Mouse (Mus musculus): ENCODE measurements around the gene Smug1. TPM values are rescaled to one million over a fixed set of nuclear protein-coding genes. Genes with fewer than 3 reads are reported as not detected.

The Smug1 gene
- polyA plus RNA-seq, 1 experiment from 2014 or later = 19.2 TPM

- no peak overlapping the region for H3K4me3 ChIP-seq (ENCODE audit: low read depth, low read length)
- no peak for ATAC-seq (ENCODE audit: low read depth)
- no peaks in the 10 kb centered on the region for H3K9me3 ChIP-seq (ENCODE audit: control insufficient read depth, low read length)
- no peak overlapping the region for H3K9ac ChIP-seq (replicated peaks; ENCODE audit: low read depth, low read length)
- no peak overlapping the region for H3K4me2 ChIP-seq (ENCODE audit: low read depth, low read length)
- no peaks in the 10 kb centered on the region for H3K27me3 ChIP-seq (ENCODE audit: control insufficient read depth, insufficient read depth, low read length)
- H3K27ac ChIP-seq (ENCODE audit: low read depth, low read length) = no peak overlapping the region
- H3K4me1 ChIP-seq (ENCODE audit: control insufficient read depth, insufficient read depth, low read length) = peaks cover 24% of the 10 kb centered on the region
- no peaks in the 10 kb centered on the region for H3K36me3 ChIP-seq (ENCODE audit: control insufficient read depth, insufficient read depth, low read length)
These were observed 13.5 kb upstream of the Smug1 start for GRCm38 (mm10) chr15:103180406-103180805.

- no peaks in the 10 kb centered on the region for H3K27me3 ChIP-seq (ENCODE audit: control insufficient read depth, insufficient read depth, low read length)
These were observed 11.9 kb upstream of the Smug1 start for GRCm38 (mm10) chr15:103178767-103179166.

GRCm38 (mm10) chr15:103178137-103178536, 11.2 kb upstream of the Smug1 start:
- no peaks in the 10 kb centered on the region for H3K27me3 ChIP-seq (ENCODE audit: control insufficient read depth, insufficient read depth, low read length)
- H3K27ac ChIP-seq (ENCODE audit: low read depth, low read length) = no peak overlapping the region
- H3K9ac ChIP-seq (replicated peaks; ENCODE audit: low read depth, low read length) = no peak overlapping the region
- peaks cover 16% of the 10 kb centered on the region for H3K4me1 ChIP-seq (ENCODE audit: control insufficient read depth, insufficient read depth, low read length)
- ATAC-seq (ENCODE audit: low read depth) = no peak
- H3K4me2 ChIP-seq (ENCODE audit: low read depth, low read length) = no peak overlapping the region
- H3K4me3 ChIP-seq (ENCODE audit: low read depth, low read length) = no peak overlapping the region
- no peaks in the 10 kb centered on the region for H3K36me3 ChIP-seq (ENCODE audit: control insufficient read depth, insufficient read depth, low read length)
- WGBS = 7% methylated on average over 12 of the region's 12 CpGs
- H3K9me3 ChIP-seq (ENCODE audit: control insufficient read depth, low read length) = no peaks in the 10 kb centered on the region

More at GRCm38 (mm10) chr15:103178767-103179166, 11.9 kb upstream of the Smug1 start:
- Histone ChIP-seq H3K9ac (replicated peaks; ENCODE audit: low read depth, low read length) (no peak overlapping the region), H3K4me2 (ENCODE audit: low read depth, low read length) (no peak overlapping the region), H3K36me3 (ENCODE audit: control insufficient read depth, insufficient read depth, low read length) (no peaks in the 10 kb centered on the region), H3K4me1 (ENCODE audit: control insufficient read depth, insufficient read depth, low read length) (peaks cover 22% of the 10 kb centered on the region), H3K9me3 (ENCODE audit: control insufficient read depth, low read length) (no peaks in the 10 kb centered on the region), H3K27ac (ENCODE audit: low read depth, low read length) (no peak overlapping the region), H3K4me3 (ENCODE audit: low read depth, low read length) (no peak overlapping the region)
- no peak for ATAC-seq (ENCODE audit: low read depth)
- WGBS = 60% methylated on average over 1 of the region's 1 CpGs

GRCm38 (mm10) chr15:103177611-103178041, 10.7 kb upstream of the Smug1 start:
- 5% methylated on average over 12 of the region's 12 CpGs for WGBS
- Histone ChIP-seq H3K4me1 (ENCODE audit: control insufficient read depth, insufficient read depth, low read length) (peaks cover 13% of the 10 kb centered on the region), H3K4me3 (ENCODE audit: low read depth, low read length) (no peak overlapping the region), H3K4me2 (ENCODE audit: low read depth, low read length) (peak overlapping the region; percentile 31; the same call in 1 of the 2 replicates), H3K9ac (replicated peaks; ENCODE audit: low read depth, low read length) (no peak overlapping the region), H3K27me3 (ENCODE audit: control insufficient read depth, insufficient read depth, low read length) (no peaks in the 10 kb centered on the region), H3K9me3 (ENCODE audit: control insufficient read depth, low read length) (no peaks in the 10 kb centered on the region), H3K36me3 (ENCODE audit: control insufficient read depth, insufficient read depth, low read length) (no peaks in the 10 kb centered on the region), H3K27ac (ENCODE audit: low read depth, low read length) (no peak overlapping the region; the same call in 1 of the 2 replicates)
- ATAC-seq (ENCODE audit: low read depth) = peak; percentile 20

- Histone ChIP-seq H3K9ac (replicated peaks; ENCODE audit: low read depth, low read length) (no peak overlapping the region), H3K4me2 (ENCODE audit: low read depth, low read length) (peak overlapping the region; percentile 31; the same call in 1 of the 2 replicates), H3K27me3 (ENCODE audit: control insufficient read depth, insufficient read depth, low read length) (no peaks in the 10 kb centered on the region), H3K4me1 (ENCODE audit: control insufficient read depth, insufficient read depth, low read length) (peaks cover 13% of the 10 kb centered on the region), H3K36me3 (ENCODE audit: control insufficient read depth, insufficient read depth, low read length) (no peaks in the 10 kb centered on the region), H3K4me3 (ENCODE audit: low read depth, low read length) (no peak overlapping the region), H3K27ac (ENCODE audit: low read depth, low read length) (no peak overlapping the region), H3K9me3 (ENCODE audit: control insufficient read depth, low read length) (no peaks in the 10 kb centered on the region)
- WGBS = 2% methylated on average over 18 of the region's 18 CpGs
- peak; percentile 70 for ATAC-seq (ENCODE audit: low read depth)
These were observed 10.1 kb upstream of the Smug1 start for GRCm38 (mm10) chr15:103176874-103177421.

- Histone ChIP-seq H3K4me2 (ENCODE audit: low read depth, low read length) (no peak overlapping the region), H3K27me3 (ENCODE audit: control insufficient read depth, insufficient read depth, low read length) (no peaks in the 10 kb centered on the region), H3K4me1 (ENCODE audit: control insufficient read depth, insufficient read depth, low read length) (peaks cover 43% of the 10 kb centered on the region), H3K27ac (ENCODE audit: low read depth, low read length) (no peak overlapping the region), H3K9me3 (ENCODE audit: control insufficient read depth, low read length) (no peaks in the 10 kb centered on the region), H3K9ac (replicated peaks; ENCODE audit: low read depth, low read length) (no peak overlapping the region), H3K36me3 (ENCODE audit: control insufficient read depth, insufficient read depth, low read length) (no peaks in the 10 kb centered on the region), H3K4me3 (ENCODE audit: low read depth, low read length) (no peak overlapping the region)
- no peak for ATAC-seq (ENCODE audit: low read depth)
- 70% methylated on average over 5 of the region's 5 CpGs for WGBS
These were observed 6.4 kb upstream of the Smug1 start for GRCm38 (mm10) chr15:103173251-103173650.

- WGBS = 3% methylated on average over 10 of the region's 10 CpGs
- 0 out of 2 replicates have a peak overlapping the region, but pooled peaks have one; percentile 5 for H3K4me2 ChIP-seq (ENCODE audit: low read depth, low read length)
- ATAC-seq (ENCODE audit: low read depth) = peak; percentile 25; the same call in 1 of the 2 replicates
- no peak overlapping the region for H3K9ac ChIP-seq (replicated peaks; ENCODE audit: low read depth, low read length)
- H3K36me3 ChIP-seq (ENCODE audit: control insufficient read depth, insufficient read depth, low read length) = no peaks in the 10 kb centered on the region
- peaks cover 46% of the 10 kb centered on the region for H3K4me1 ChIP-seq (ENCODE audit: control insufficient read depth, insufficient read depth, low read length)
- no peaks in the 10 kb centered on the region for H3K9me3 ChIP-seq (ENCODE audit: control insufficient read depth, low read length)
- no peaks in the 10 kb centered on the region for H3K27me3 ChIP-seq (ENCODE audit: control insufficient read depth, insufficient read depth, low read length)
- 0 out of 2 replicates have a peak overlapping the region, but pooled peaks have one; percentile 3 for H3K27ac ChIP-seq (ENCODE audit: low read depth, low read length)
- H3K4me3 ChIP-seq (ENCODE audit: low read depth, low read length) = no peak overlapping the region
These were observed 5.6 kb upstream of the Smug1 start for GRCm38 (mm10) chr15:103172537-103172936.

GRCm38 (mm10) chr15:103171276-103171675, 4.4 kb upstream of the Smug1 start:
- no peak overlapping the region for H3K4me3 ChIP-seq (ENCODE audit: low read depth, low read length)
- 0 out of 2 replicates have a peak overlapping the region, but pooled peaks have one; percentile 13 for H3K9ac ChIP-seq (replicated peaks; ENCODE audit: low read depth, low read length)
- 10% methylated on average over 8 of the region's 8 CpGs for WGBS
- no peaks in the 10 kb centered on the region for H3K27me3 ChIP-seq (ENCODE audit: control insufficient read depth, insufficient read depth, low read length)
- H3K4me1 ChIP-seq (ENCODE audit: control insufficient read depth, insufficient read depth, low read length) = peaks cover 47% of the 10 kb centered on the region
- H3K4me2 ChIP-seq (ENCODE audit: low read depth, low read length) = no peak overlapping the region
- no peaks in the 10 kb centered on the region for H3K9me3 ChIP-seq (ENCODE audit: control insufficient read depth, low read length)
- ATAC-seq (ENCODE audit: low read depth) = no peak
- no peak overlapping the region for H3K27ac ChIP-seq (ENCODE audit: low read depth, low read length)
- H3K36me3 ChIP-seq (ENCODE audit: control insufficient read depth, insufficient read depth, low read length) = no peaks in the 10 kb centered on the region

- Histone ChIP-seq H3K4me2 (ENCODE audit: low read depth, low read length) (peak overlapping the region; percentile 95), H3K36me3 (ENCODE audit: control insufficient read depth, insufficient read depth, low read length) (no peaks in the 10 kb centered on the region), H3K27me3 (ENCODE audit: control insufficient read depth, insufficient read depth, low read length) (no peaks in the 10 kb centered on the region), H3K9ac (replicated peaks; ENCODE audit: low read depth, low read length) (peak overlapping the region; percentile 55), H3K9me3 (ENCODE audit: control insufficient read depth, low read length) (no peaks in the 10 kb centered on the region), H3K4me1 (ENCODE audit: control insufficient read depth, insufficient read depth, low read length) (peaks cover 53% of the 10 kb centered on the region), H3K4me3 (ENCODE audit: low read depth, low read length) (peak overlapping the region; percentile 39), H3K27ac (ENCODE audit: low read depth, low read length) (peak overlapping the region; percentile 86)
- WGBS = 9% methylated on average over 15 of the region's 16 CpGs
- ATAC-seq (ENCODE audit: low read depth) = no peak
These were observed 3.4 kb upstream of the Smug1 start for GRCm38 (mm10) chr15:103170316-103170679.
